Mouse (Mus musculus) inflammation-experienced regulatory T-cells, adult 6 months (primary cell): Measurements from ENCODE around the gene BC107364. TPM values are rescaled to one million over a fixed set of nuclear protein-coding genes. Genes with fewer than 3 reads are reported as not detected.
"Not testable (repeated sequence)": the region's sequence is repeated elsewhere in the genome, so short reads cannot be mapped to it uniquely, and the experiment has no call there.

Experiments used
- ATAC-seq: one replicate; pipeline ENCODE4 v1.8.0; 2017
- polyA plus RNA-seq, 3 experiments: library from polyadenylated mRNA; unstranded; fragments of 100-300 nt; shearing (Covaris generic); gene quantifications; one replicate each; pipeline ENCODE4 v1.2.1; 2017

Gene BC107364
- polyA plus RNA-seq, 3 experiments from 2014 or later, result not detected

- no peak for ATAC-seq
Observed at GRCm38 (mm10) chr3:96410966-96411365, 41.1 kb downstream of the BC107364 start.

- no peak for ATAC-seq
Observed at GRCm38 (mm10) chr3:96409701-96410246, 42.3 kb downstream of the BC107364 start.

- ATAC-seq, result not testable (repeated sequence)
Observed at GRCm38 (mm10) chr3:96408111-96408510, 44.0 kb downstream of the BC107364 start.

- ATAC-seq, result no peak
Observed at GRCm38 (mm10) chr3:96405541-96406503, 46.3 kb downstream of the BC107364 start.

GRCm38 (mm10) chr3:96405004-96405403 is 47.1 kb downstream of the BC107364 start:
- no peak for ATAC-seq

GRCm38 (mm10) chr3:96404450-96404849 is 47.7 kb downstream of the BC107364 start:
- no peak for ATAC-seq

GRCm38 (mm10) chr3:96403016-96403415 is 49.1 kb downstream of the BC107364 start:
- ATAC-seq, result no peak

GRCm38 (mm10) chr3:96401832-96402501 is 50.1 kb downstream of the BC107364 start:
- ATAC-seq, result no peak

- ATAC-seq, result no peak
Observed at GRCm38 (mm10) chr3:96401474-96401831, 50.7 kb downstream of the BC107364 start.

- ATAC-seq, result no peak
Observed at GRCm38 (mm10) chr3:96398911-96399310, 53.2 kb downstream of the BC107364 start.

- ATAC-seq, result no peak
Observed at GRCm38 (mm10) chr3:96396857-96397256, 55.2 kb downstream of the BC107364 start.

- not testable (repeated sequence) for ATAC-seq
Observed at GRCm38 (mm10) chr3:96387202-96387601, 64.9 kb downstream of the BC107364 start.

Other genes starting within 250 kb of the BC107364 start
- 10 to 100 TPM; 23.4 to 36.1 (median 32.1) TPM for gene Bola1, start 232.6 kb downstream of the BC107364 start, polyA plus RNA-seq
- gene Hist2h2ab, start 232.4 kb downstream of the BC107364 start, polyA plus RNA-seq, result 1 to 10 TPM in 1 of 3 experiments, not detected in 2; 1.4 TPM
- 10 to 100 TPM in 1 of 3 experiments, 1 to 10 TPM in 2; 7.4 to 11.6 (median 8.1) TPM for gene Hist2h2ac, start 231.4 kb downstream of the BC107364 start, polyA plus RNA-seq
- gene Hist2h2be, start 231.2 kb downstream of the BC107364 start, polyA plus RNA-seq, result 1 to 10 TPM in 2 of 3 experiments, under 1 TPM in 1; 0.38 to 2.2 (median 2.0) TPM
- gene Hist2h3c2, start 213.2 kb downstream of the BC107364 start, polyA plus RNA-seq, result 1 to 10 TPM in 1 of 3 experiments, not detected in 2; 1.5 TPM
- gene Hist2h2aa2, start 212.0 kb downstream of the BC107364 start, polyA plus RNA-seq, result 100 to 1,000 TPM in 1 of 3 experiments, 10 to 100 TPM in 2; 36.1 to 104 (median 53.6) TPM
- gene Hist2h2aa1, start 206.8 kb downstream of the BC107364 start, polyA plus RNA-seq, result 10 to 100 TPM in 2 of 3 experiments, 1 to 10 TPM in 1; 9.6 to 22.0 (median 11.1) TPM
- gene Hist2h3c1, start 205.6 kb downstream of the BC107364 start, polyA plus RNA-seq, result not detected
- 1 to 10 TPM; 1.3 to 7.4 (median 5.9) TPM for gene Hist2h4, start 189.0 kb downstream of the BC107364 start, polyA plus RNA-seq
- 10 to 100 TPM in 1 of 3 experiments, 1 to 10 TPM in 2; 4.8 to 44.5 (median 9.0) TPM for gene Hist2h3b, start 183.7 kb downstream of the BC107364 start, polyA plus RNA-seq
- 10 to 100 TPM in 2 of 3 experiments, 1 to 10 TPM in 1; 5.7 to 28.2 (median 20.9) TPM for gene Hist2h2bb, start 182.6 kb downstream of the BC107364 start, polyA plus RNA-seq
- gene Fcgr1, start 158.3 kb downstream of the BC107364 start, polyA plus RNA-seq, result under 1 TPM in 1 of 3 experiments, not detected in 2; 0.43 TPM
- not detected for gene Hfe2, start 72.9 kb upstream of the BC107364 start, polyA plus RNA-seq
- 100 to 1,000 TPM; 160 to 366 (median 354) TPM for gene Txnip, start 105.7 kb upstream of the BC107364 start, polyA plus RNA-seq
- 1 to 10 TPM in 1 of 3 experiments, not detected in 2; 2.1 TPM for gene Gm16253, start 124.7 kb upstream of the BC107364 start, polyA plus RNA-seq
- gene Polr3gl, start 141.9 kb upstream of the BC107364 start, polyA plus RNA-seq, result 10 to 100 TPM; 26.9 to 48.9 (median 33.8) TPM
- gene Ankrd34a, start 144.3 kb upstream of the BC107364 start, polyA plus RNA-seq, result under 1 TPM in 1 of 3 experiments, not detected in 2; 0.17 TPM
- gene Lix1l, start 148.8 kb upstream of the BC107364 start, polyA plus RNA-seq, result under 1 TPM; 0.34 to 0.61 (median 0.43) TPM
- gene Rbm8a, start 177.6 kb upstream of the BC107364 start, polyA plus RNA-seq, result 100 to 1,000 TPM; 102 to 149 (median 134) TPM
- 10 to 100 TPM; 45.8 to 63.4 (median 54.9) TPM for gene Pex11b, start 183.1 kb upstream of the BC107364 start, polyA plus RNA-seq
- under 1 TPM in 1 of 3 experiments, not detected in 2; 0.10 TPM for gene Gm42957, start 183.2 kb upstream of the BC107364 start, polyA plus RNA-seq
- gene Itga10, start 193.3 kb upstream of the BC107364 start, polyA plus RNA-seq, result not detected
- gene Ankrd35, start 217.8 kb upstream of the BC107364 start, polyA plus RNA-seq, result under 1 TPM in 2 of 3 experiments, not detected in 1; 0.53 to 0.97 TPM
- gene Pias3, start 244.1 kb upstream of the BC107364 start, polyA plus RNA-seq, result 10 to 100 TPM; 34.3 to 65.5 (median 46.6) TPM